ENCODE assay signal across 9 mouse cellular contexts in the genomic region with DNA sequence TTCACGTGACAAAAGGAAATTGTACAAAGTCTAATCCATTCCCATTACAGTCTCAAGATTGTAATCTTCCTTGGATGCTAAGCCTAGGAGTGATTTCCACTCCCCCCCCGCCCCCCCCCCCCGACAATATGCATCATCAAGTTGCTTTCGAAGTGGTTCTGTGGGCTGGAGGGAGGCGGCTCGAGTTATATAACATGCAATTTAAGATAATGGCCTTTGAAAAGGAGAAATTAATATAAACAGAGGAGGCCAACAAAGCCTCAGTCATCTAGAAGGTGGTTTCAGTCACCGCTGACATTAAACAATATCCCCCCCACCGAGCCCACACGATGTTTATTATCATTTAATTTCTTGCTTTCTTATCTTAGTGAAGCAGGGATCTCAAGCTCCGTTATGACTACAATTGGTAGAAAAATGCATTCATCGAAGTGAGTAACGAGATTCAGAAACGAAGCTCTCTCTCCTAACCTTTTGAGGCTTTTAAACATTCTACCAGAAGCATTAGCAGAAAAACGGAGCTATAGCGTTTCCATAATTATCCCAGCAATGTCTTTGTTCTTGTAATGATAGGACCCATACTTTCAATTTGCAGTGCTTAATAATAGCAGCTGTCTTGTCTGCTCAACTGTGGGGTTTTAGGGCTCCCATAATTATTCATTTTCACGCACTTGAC.
DNase-seq lines count a peak whose midpoint lies in the region; ATAC-seq and TF ChIP-seq lines count a peak whose summit lies in the region.
"Had no signal": no experiment of that assay in that cellular context is flagged by ENCODE, and none has a peak within 500 bp of the region (broad histone marks: within the 10 kb centered on the region; RNA-seq: fewer than 3 reads in every experiment).

No protein-coding gene starts in this region.

- ATAC-seq in forebrain, embryonic 12.5 days (ENCODE audit: low FRiP score), result peak; percentile 67
- ATAC-seq in midbrain, embryonic 14.5 days (ENCODE audit: low FRiP score, low TSS enrichment), result peak; percentile 19

- TF ChIP-seq CTCF in gastrocnemius, adult 2 months (IDR thresholded peaks at IDR 0.05), result no peak

- no peaks in the 10 kb centered on the region for H3K27me3 ChIP-seq in forebrain, embryonic 12.5 days
- no peaks in the 10 kb centered on the region for H3K27me3 ChIP-seq in midbrain, embryonic 14.5 days (ENCODE audit: control insufficient read depth, insufficient read depth, low read length)

- peaks cover 20% of the 10 kb centered on the region for H3K4me1 ChIP-seq in forebrain, embryonic 12.5 days
- H3K4me1 ChIP-seq in midbrain, embryonic 14.5 days (ENCODE audit: control insufficient read depth, insufficient read depth, low read length), result peaks cover 18% of the 10 kb centered on the region

- no peak overlapping the region for H3K27ac ChIP-seq in gastrocnemius, adult 2 months
- peak overlapping the region; percentile 80 for H3K27ac ChIP-seq in forebrain, embryonic 12.5 days
- peak overlapping the region; percentile 73 for H3K27ac ChIP-seq in midbrain, embryonic 14.5 days (replicated peaks; ENCODE audit: low read depth, low read length)

- WGBS in forebrain, embryonic 12.5 days, result 5% methylated on average over 16 of the region's 16 CpGs
- WGBS in midbrain, embryonic 14.5 days, result 5% methylated on average over 16 of the region's 16 CpGs

- DNase-seq in gastrocnemius, adult 2 months, result no peak
- no peak for DNase-seq in gastrocnemius, postnatal 14 days
- DNase-seq in R1 (ENCODE audit: low read depth, low spot score), result peak; percentile 10
- peak; percentile 72 for DNase-seq in midbrain, embryonic 14.5 days
- no peak for DNase-seq in gastrocnemius, postnatal 4 days (ENCODE audit: low spot score in 2 of 2)
- no peak for DNase-seq in c-Kit-positive CD71-positive TER-119-positive erythroid progenitor cells, embryonic 14.5 days (ENCODE audit: low spot score)
- no peak for DNase-seq in thymus, postnatal 0 days (ENCODE audit: low spot score)
- DNase-seq: adrenal gland, adult 8-10 months had no signal

- intact Hi-C loops in gastrocnemius, adult 2 months (cut with DNase I), result no loop called here
- intact Hi-C loops in gastrocnemius, postnatal 14 days (cut with DNase I; ENCODE audit: low total_unique reads), result no loop called here

- H3K4me3 ChIP-seq in gastrocnemius, adult 2 months, result peak overlapping the region; percentile 45
- H3K4me3 ChIP-seq in forebrain, embryonic 12.5 days (replicated peaks), result 0 out of 2 replicates have a peak overlapping the region, but pooled peaks have one; percentile 17
- H3K4me3 ChIP-seq in midbrain, embryonic 14.5 days (replicated peaks; ENCODE audit: low read depth, low read length), result 0 out of 2 replicates have a peak overlapping the region, but pooled peaks have one; percentile 2

- H3K9me3 ChIP-seq in forebrain, embryonic 12.5 days, result no peaks in the 10 kb centered on the region
- H3K9me3 ChIP-seq in midbrain, embryonic 14.5 days (ENCODE audit: control insufficient read depth, low read length), result no peaks in the 10 kb centered on the region

- H3K9ac ChIP-seq in forebrain, embryonic 12.5 days, result 0 out of 2 replicates have a peak overlapping the region, but pooled peaks have one; percentile 4
- H3K9ac ChIP-seq in midbrain, embryonic 14.5 days (replicated peaks; ENCODE audit: low read length), result no peak overlapping the region; the same call in 1 of the 2 replicates

- no peaks in the 10 kb centered on the region for H3K36me3 ChIP-seq in forebrain, embryonic 12.5 days (replicated peaks)
- H3K36me3 ChIP-seq in midbrain, embryonic 14.5 days (ENCODE audit: control insufficient read depth, insufficient read depth, low read length), result no peaks in the 10 kb centered on the region

- H3K4me2 ChIP-seq in forebrain, embryonic 12.5 days, result peak overlapping the region; percentile 48
- peak overlapping the region; percentile 44 for H3K4me2 ChIP-seq in midbrain, embryonic 14.5 days (ENCODE audit: low read length)

Comparison
In these comparisons a context has a peak if more than half of its experiments do, and no peak if none do; other contexts are left out.
1. DNase-seq: peak in R1 (single experiment) and midbrain, embryonic 14.5 days (single experiment); none in gastrocnemius, adult 2 months (single experiment), gastrocnemius, postnatal 14 days (single experiment), gastrocnemius, postnatal 4 days (0 of 2), c-Kit-positive CD71-positive TER-119-positive erythroid progenitor cells, embryonic 14.5 days (single experiment) and thymus, postnatal 0 days (single experiment).
2. Peak in every context shown above with its lines, with median percentiles within 50 percentile points of each other: H3K4me3 ChIP-seq.